Mouse (Mus musculus): Measurements from ENCODE around the gene Zfp775. TPM values are rescaled to one million over a fixed set of nuclear protein-coding genes. Genes with fewer than 3 reads are reported as not detected.

Zfp775 gene
- total RNA-seq (2015), result 0.78 and 0.96 TPM in 2 replicates
- 1.00 and 2.0 TPM in 2 replicates for total RNA-seq (2017)

DNA sequence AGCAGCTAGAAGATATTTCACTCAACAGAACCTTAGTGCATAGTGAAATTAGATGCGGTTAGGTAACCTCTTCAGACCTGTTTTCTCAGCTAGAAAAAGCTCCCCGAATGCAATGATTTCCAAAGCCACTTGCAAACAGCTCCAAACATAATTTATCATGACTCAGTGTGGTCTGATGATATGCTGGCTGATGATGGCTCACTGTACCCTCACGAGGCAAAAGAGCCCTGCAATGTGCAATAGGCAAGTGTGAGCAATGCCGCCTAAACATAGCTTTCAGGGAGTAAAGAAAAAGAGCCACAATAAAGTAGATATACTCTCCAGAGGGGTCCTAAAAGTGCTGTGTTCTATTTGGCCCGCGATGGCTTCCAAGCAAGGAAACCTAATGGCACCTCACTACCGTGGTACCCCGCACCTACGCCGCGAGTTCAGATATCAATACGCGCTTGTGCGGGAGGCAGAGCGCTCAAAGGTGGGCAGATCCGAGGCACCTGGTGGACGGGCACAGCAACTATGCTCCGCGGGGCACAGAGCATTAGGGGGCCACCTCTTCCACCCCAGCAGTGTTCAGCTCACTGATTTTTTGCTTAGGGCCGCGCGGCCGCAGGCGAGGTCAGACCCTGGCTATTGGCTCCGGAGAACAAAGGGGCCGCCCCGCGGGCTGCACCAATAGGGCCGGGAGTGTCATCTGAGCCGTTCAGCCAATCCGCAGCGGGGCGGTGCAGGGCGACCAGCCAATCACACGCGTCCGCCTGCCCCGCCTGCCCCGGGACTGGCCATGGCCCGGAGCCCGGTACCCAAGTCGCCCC, at the start of gene Zfp775:
Gene Zfp775 (plus strand): TSS at position 793 of the 809 bp plus-strand sequence.
- peak; percentile 98 for ATAC-seq (replicated peaks; ENCODE audit: poor library complexity)

DNA sequence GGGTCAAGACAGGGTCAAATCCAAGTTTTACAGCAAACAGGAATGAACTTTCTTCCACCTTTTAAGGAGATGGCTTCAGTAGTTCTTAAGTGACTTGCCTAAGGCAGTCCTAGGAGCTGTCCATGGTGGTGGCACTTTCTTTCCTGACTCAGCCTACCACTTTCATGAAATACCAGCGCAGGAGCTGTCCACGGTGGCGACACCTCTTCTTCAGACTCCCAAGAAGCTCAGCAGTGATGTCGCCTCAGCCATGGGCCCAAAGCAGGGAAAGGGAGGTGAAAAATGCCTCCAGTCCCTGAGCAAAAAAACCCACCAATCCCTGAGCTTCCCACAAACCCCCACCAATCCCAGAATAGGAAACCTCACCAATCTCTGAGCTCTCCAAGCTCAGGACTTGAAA, 48.9 kb upstream of the Zfp775 start:
- peak; percentile 56 for ATAC-seq (replicated peaks; ENCODE audit: poor library complexity)

DNA sequence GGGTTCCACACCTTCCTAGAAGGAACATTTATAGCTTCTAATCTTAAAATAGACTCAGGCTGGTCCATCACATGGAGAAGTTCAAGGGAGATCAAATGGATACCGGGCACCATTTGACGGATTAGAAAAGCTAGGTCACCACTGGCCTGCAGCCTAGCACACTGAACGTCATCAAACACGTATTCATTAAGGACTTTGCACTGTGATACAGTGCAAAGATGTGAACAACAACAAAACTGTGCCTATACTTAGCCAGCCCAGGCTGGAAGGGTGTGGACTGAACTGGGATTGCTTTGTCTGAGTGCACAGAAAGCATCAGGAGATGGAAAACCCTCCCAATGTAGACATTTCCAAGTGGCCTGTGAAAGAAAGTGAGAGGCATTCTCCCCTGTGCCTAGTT, 48.0 kb upstream of the Zfp775 start:
- no peak for ATAC-seq (replicated peaks; ENCODE audit: poor library complexity)

DNA sequence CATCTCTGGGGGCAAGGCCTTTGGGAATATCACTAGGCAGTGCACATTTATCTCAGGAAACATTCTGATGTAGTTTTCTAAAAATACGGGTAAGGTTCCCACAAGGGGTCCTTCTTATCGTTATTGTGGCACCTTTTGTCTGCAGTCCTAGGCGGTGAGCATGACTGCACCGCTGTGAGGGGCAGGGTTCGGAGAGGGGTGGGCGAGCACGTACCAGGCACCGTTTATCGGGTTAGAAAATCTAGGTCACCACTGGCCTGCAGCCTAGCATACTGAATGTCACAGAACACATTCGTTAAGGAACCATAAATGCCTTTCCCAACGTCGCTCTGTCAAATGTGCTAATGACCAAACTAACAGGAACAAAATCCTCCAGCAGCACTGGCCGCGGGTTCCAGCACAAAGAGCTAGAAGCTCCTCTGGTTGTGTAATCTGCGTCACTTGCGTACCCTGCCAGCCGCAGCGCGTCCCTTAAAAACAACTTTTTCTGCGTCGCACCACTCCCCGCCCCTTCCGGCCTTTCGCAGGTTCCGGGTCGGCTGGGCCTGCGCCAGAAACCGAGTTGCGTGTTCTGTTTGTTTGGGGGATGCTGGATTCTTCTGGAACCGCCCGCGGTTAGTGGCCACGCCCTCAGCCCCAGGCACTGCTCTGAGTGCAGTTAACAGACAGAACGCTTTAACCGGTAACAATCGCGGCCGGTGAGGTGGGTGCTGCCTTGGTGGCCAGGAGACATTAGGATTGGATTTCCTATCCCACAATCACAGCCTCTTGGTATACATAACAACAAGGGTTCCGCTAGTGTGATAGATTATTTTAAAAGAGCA, 47.4 kb upstream of the Zfp775 start, which contains the start of gene Lrrc61:
Gene Lrrc61 (plus strand): TSS at position 517 of the 824 bp plus-strand sequence.
- peak; percentile 91 for ATAC-seq (replicated peaks; ENCODE audit: poor library complexity)

DNA sequence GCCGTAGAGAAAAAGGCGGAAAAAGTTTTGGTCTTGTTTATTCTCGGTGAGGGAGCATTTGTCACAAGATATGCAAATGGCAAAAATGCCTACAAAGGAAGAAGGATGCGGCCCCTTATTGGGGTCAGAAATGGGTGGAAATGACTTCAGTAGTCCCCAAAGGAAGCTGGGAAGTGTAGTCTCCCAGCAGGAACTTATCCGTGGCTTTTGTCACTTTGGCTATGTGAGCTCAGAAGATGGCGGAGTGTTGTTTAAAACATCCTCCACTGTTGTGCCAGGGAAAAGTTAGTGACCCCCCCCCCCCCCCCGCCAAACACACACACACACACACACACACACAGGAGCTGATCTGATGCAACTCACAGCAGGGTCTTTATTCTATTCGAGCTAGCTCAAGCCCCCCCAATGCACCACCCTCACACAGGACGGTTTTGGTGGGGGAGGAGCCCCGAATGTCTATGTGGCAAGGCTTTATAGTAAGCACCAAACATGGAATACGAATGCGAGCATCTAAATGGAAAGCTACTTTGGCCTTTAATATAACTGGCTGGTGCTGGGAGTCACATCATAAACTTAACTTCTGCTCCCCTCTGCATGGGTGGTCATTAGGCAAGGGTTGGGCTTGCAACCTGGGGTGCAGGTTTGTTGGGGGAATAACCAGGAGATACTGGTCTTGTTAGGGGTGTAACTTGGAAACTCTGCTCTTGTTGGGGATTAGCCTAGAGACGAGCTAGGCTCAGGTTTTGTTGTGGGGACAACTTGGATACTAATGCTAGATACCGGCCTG, 46.6 kb upstream of the Zfp775 start:
- peak; percentile 38 for ATAC-seq (replicated peaks; ENCODE audit: poor library complexity)

DNA sequence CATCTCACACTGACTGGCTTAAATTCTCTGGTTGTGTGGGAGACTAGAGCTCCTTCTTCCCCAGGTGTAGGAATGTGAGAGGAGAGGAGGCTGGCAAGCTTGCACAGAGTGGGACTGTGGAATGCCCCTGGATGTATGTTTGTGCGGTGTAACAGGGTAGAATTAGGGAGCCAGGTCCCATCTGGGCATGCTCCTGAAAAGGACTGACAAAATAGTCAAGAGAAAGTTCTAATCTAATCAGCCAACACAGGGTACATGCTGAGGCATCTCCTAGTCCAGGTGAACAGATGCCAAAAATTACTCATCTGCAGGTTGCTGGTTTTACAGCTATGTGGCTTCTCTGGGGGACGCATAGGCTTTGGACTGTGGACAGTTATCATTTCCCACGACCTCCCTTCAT, 45.9 kb upstream of the Zfp775 start:
- no peak for ATAC-seq (replicated peaks; ENCODE audit: poor library complexity)

DNA sequence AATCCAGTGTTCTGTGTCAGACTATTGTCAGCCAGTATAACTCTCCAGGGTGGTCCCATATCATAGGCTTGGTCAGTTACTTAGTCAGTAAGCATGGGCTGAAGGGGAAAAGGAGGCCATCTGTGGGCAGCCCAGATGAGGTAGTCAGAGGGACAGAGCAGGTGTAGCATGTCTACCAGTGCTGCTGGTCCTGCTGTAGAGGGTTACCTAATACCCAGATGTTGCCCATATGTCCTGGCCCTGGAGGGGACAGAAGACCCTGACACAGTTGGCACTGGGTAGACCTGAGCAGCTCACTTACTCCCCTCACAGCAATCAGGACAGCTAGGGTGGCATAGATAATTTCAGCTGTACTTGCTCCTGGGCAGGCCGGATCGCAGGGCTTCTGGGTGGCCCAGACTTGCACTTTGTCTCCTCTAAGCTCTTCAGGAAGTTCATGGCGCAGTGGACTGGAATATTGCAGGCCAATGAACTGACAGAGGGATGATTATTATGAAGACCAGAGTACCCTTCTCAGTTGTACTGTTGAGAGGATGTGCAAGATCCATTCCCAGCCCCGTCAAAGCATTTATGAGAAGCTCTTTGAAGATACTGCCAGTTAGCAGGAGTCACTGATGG, 36.1 kb upstream of the Zfp775 start:
- no peak for ATAC-seq (replicated peaks; ENCODE audit: poor library complexity)

DNA sequence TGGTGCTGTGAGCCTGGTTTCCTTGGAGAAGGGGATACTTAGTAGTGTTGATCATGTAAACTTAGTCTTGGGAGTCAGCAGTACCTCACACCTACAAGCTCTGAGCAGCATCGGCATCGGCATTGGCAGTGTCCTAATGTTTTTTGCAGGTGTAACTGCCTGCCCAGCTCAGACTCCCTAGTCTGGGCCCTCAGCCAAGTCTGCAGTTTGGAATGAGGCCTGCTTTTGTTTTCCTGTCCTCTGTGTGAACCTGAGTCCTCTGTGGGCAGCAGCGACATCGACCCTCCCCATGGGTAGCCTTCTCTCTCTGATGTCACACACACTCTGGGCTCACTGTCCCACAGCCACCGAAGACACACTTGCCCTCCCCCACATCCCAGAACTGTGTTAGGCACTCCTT, 35.6 kb upstream of the Zfp775 start:
- no peak for ATAC-seq (replicated peaks; ENCODE audit: poor library complexity)

DNA sequence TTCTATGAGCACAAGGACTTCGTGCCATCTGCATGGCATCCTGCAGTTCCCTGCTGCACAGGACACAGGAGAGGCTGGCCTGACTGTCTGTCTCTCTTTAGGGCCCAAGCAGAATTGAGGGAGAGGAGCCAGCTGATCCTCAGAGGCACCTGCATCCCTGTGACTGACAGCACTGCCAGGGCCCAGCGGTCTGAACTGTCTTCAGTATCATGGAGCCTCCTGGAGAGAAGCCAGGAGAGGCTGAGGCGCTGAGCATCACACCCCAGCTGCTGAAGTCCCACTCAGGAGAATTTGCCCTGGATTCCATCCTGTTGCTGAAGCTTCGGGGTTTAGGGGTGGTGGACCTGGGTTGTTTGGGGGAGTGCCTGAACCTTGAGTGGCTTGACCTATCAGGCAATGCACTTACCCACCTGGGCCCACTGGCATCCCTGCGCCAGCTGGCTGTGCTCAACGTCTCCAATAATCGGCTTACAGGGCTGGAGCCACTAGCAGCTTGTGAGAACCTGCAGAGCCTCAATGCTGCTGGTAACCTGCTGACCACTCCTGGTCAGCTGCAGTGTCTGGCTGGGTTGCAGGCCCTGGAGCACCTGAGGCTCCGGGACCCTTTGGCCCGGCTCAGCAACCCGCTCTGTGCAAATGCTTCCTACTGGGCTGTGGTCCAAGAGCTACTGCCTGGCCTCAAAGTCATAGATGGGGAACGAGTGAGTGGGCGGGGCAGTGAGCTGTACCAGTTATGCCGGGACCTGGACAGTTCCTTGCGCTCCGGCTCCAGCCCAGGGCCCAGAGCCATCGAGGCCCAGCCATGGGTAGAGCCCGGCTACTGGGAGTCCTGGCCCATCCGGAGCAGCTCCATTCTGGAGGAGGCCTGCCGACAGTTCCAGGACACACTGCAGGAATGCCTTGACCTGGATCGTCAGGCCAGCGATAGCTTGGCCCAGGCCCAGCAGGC, 33.6 kb upstream of the Zfp775 start:
- ATAC-seq (replicated peaks; ENCODE audit: poor library complexity), result peak; percentile 84

DNA sequence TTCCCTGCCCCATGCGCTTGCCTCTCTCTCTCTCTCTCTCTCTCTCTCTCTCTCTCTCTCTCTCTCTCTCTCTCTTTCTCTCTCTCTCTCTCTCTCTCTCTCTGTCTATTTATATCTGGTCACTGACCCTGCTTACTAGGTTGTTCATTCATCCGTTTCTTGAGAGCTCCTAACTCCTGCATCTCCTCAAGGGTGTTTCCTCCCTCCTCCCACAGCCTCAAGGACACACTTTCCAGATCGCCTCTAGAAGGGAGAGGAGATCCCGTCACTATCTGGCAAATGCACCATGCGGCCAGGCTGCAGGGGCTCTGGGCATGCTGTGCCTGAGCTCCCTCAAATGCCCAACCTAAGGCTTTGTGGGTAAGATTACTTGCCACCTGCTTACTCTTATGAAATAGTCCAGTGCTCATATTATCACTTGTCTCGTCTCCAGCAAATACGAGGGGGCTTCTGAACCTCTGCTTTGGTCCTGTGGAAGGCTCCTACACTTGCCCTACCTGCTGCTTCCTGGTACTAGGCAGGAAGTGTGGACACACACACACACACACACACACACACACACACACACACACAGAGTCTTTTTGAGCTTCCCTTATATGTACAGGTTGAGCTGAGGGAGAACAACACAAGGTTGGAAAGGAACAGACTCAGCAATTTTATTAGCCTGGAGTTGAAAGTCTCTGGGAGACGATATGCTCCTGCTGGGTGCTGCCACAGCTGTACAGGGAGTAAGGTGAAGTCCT, 32.6 kb upstream of the Zfp775 start:
- ATAC-seq (replicated peaks; ENCODE audit: poor library complexity), result no peak

DNA sequence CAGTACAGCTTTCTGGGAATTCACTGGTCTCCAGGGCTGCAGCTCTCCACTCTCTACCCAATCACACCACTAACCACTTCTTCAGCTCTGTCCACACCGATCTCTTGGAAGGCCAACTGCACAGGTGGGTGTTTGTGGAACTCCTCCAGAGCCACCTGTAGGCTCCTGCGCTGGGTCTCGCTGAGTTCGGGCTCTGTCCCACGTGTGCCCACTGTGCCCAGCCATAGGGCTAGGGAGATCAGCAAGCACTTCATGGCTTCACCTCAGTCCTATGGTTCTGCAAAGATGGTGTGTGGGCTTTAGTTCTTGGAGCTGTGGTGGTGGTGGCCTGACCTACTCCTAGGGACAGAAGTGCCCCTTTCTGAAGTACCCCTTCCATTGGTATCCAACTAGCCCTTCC, 29.8 kb upstream of the Zfp775 start:
- ATAC-seq (replicated peaks; ENCODE audit: poor library complexity), result no peak

DNA sequence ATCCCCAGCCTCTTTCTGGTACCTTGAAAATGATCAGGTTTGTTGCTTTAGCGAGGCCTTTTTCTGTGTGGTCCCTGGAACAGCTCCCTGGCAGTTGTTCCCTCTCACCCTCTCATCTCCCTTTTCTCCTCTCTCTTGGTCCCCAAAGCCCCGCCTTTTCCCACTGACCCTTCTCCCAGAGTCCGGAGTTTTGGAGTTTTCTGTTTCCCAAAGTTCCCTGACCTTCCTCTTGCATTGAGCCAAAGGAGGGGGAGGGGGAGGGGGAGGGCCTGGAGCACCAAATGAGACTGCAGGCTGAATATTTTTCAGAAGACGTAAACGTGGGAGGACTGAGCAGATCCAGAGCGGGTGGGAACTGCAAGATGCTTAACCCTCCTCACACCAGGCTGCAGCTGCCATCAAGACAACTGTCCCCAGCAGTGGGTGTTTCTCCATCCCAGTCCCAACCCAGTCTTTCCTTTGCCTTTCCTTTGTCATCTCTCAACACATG, 29.2 kb upstream of the Zfp775 start, which contains the start of gene Rarres2:
Gene Rarres2 (minus strand): TSS at position 218 of the 490 bp plus-strand sequence.
- ATAC-seq (replicated peaks; ENCODE audit: poor library complexity), result no peak

DNA sequence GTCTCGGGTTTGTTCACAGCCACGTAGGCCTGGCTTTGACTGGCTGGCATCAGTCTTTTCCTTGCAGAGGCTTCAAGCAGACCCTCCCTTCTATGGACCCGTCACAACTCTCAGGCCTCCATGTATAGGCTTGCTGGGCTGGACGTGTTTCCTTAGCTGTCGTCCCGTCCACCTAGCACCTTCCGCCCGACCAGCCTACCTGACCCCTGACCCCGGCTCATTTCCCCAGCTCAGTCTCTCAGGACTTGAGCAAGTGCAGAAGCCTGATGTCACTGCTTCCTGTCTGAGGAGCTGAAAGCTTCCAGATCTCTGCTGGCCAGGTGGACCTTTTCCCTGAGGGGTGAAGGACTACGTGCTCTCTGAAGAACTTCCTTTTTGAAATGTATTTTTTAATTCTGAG, 28.6 kb upstream of the Zfp775 start:
- ATAC-seq (replicated peaks; ENCODE audit: poor library complexity), result no peak

DNA sequence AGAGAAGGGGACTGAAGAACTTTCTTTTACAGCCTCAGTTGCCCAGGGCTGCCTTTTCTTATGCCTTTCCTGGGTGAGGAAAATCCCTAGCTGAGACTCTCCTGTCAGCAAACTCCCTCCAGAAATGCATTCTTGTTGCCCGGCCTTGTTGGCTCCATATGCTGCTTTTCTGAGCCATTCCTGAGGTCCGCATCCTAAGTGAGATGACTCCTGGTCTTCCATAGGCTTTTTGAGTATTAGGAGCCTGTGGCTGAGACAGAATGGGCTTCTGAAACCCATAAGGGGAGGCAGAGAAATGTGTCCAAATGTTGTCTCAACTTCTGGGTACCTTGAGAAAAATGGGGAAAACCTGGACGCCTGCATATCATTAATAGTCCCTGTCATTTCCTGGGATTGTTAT, 27.9 kb upstream of the Zfp775 start:
- ATAC-seq (replicated peaks; ENCODE audit: poor library complexity), result no peak

DNA sequence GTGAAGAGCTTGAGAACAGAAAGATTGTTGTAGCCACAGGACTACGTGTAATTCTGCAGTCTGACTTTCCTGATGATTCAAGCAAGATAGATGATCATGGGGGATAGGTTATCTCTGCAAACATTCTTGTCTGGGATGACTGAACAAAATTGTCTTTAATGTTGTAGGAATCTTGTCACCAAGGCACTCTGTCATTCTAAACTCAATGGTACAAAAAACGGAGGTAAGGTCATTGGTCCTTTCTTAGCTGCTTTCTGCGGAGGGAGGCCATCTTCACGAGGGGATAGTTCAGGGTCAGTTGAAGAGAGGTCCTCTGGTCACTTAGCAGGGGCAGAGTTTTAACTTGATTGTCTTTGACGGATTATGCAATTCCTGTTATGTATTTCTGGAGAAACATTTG, 23.1 kb upstream of the Zfp775 start:
- ATAC-seq (replicated peaks; ENCODE audit: poor library complexity), result no peak

DNA sequence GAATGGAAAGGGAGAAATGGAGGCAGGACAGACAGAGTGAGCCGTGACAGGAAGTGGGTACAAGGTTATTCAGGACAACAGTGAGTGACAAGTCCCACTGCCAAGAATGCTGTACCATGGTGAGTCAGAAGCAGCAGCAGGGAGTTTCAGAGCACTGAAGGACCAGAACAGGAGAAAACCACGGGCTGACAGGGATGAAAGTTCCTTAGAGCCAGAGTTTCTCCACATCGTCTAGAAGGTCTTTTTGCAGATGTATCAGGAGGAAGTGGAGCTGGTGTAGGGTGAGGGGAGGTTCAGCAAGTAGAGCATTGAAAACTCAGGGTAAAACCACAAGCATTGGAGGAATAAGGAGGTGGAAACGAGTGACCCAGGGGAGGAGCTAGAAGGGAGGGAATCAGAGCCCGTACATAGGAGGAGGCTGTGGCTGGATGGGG, 22.6 kb upstream of the Zfp775 start:
- ATAC-seq (replicated peaks; ENCODE audit: poor library complexity), result peak; percentile 76

DNA sequence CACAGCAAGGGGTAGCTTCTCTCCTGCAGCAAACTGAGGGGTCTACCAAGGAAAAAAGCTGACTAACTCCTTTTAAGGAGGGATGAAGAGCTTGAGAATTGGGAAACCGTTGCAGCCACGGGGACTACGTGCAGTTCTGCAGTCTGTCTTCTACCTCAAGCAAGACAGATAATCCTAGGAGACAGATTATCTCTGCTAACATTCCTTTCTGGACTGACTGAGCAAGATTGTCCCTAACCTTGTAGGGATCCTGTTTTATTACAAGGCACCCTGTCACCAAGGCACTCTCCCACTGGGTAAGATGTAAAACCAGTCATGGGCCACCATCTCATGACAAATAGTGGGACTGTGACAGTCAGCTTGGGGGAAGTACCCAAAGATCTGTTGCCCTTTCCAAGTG, 20.6 kb upstream of the Zfp775 start:
- no peak for ATAC-seq (replicated peaks; ENCODE audit: poor library complexity)

DNA sequence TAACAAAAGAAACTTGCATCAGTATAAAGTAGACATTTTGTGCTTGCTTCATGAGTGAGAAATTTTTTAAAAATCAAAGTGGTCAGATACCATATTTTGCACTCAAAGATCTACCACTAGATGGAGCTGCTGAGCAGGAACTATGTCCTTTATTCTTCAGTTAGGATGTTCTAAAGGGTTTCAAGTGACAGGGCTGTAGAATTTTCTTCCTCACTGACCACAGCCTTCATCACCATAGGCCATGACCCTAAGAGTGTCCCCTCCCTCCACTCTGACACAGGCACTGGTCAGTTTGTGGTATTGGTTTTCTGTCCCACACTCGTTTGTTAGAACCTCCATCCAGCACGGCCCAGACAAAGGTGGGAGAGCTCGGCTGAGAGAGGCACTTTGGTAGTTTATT, 19.8 kb upstream of the Zfp775 start:
- peak; percentile 74 for ATAC-seq (replicated peaks; ENCODE audit: poor library complexity)

Measured in megakaryocyte progenitor cell, adult 5-6 weeks (primary cell).